Mouse (Mus musculus): ENCODE data around the gene St6galnac5. TPM values are rescaled to one million over a fixed set of nuclear protein-coding genes. Genes with fewer than 3 reads are reported as not detected.

St6galnac5 gene
- total RNA-seq, 2 experiments from 2014 or later = 0.83 TPM; not detected in 1

- no peak for ATAC-seq (replicated peaks; ENCODE audit: low FRiP score, poor library complexity, severe bottlenecking)
These were observed 106.2 kb downstream of the St6galnac5 start for GRCm38 (mm10) chr3:152875723-152876290.

DNA sequence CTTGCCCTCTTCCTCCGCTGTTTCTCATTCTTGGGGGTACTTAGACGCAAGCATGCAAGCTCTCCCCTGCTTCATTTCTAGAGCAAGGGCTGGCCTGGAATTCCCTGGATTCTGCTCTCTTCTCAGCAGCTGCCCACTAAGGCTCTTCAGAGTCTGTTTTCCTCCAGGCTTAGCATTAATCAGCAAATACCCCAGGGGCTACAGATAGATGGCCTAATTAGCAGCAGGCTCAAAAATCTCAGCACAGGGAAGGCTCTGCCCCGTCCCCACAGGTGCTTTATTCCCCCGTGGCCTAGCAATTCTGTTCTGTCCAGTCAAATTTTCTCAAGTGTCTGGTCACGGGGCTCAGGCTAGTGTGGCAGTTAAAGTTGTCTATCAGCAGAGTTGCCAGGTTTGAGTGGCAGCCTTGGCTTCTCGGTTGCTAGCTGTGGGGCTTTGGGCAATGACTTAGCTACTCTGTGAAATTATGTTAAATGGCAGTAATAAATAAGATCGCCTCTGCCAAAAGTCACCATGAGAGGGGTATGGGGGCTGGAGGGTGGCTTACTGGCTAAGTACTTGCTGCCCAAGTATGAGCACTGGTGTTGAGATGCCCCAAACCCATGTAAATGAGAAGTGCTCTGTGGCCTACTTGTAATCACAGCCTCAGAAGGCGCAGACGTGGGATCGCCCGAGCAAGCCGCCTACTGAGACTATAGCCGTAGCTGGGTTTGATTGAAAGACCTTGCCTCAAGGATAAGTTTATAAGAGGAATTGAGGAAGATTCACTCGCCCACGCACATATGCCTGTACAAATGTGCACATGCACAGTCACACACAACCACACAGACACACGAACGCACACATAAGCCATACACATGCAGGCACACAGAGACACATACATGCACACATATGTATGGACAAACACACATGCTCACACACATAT, 107.4 kb downstream of the St6galnac5 start:
- ATAC-seq (replicated peaks; ENCODE audit: low FRiP score, poor library complexity, severe bottlenecking) = no peak

DNA sequence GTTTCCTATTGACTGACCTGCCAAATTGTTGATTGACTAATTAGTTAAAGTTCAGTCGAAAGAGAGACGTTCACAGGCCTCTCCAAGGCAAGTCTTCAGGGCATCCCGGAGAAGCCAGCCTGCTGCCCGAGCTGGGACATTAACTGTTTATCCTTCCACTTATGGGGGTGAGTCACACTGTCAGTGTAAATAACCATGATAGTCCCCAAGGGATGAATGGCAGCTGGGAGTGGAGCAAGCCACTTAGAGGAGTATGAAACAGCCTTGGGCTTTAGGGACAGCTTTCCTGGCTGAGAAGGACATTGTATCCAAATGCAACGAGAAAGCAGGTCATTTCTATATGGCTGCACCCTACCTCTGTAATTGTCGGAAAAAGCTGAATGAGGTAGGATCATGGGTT, 109.5 kb downstream of the St6galnac5 start:
- no peak for ATAC-seq (replicated peaks; ENCODE audit: low FRiP score, poor library complexity, severe bottlenecking)

DNA sequence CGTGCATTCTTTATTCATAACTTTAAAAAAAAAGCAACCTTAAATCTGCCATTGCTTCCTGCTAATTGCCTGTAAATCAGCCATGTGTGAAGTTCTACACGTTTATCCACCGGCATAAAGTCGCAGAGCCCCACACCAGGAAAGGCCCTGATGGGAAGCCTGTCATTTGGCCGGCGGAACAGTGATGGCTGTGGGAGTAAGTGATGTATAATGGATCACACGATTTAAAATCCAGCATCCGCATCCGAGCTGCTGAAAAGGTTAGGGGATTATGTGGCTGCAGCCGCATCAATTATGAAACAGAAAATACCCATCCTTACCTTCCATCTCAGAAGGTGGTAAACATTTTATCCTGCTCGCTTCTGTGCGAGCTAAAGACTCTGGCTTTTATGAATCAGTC, 110.0 kb downstream of the St6galnac5 start:
- no peak for ATAC-seq (replicated peaks; ENCODE audit: low FRiP score, poor library complexity, severe bottlenecking)

GRCm38 (mm10) chr3:152867654-152868525, 114.2 kb downstream of the St6galnac5 start:
- ATAC-seq (replicated peaks; ENCODE audit: low FRiP score, poor library complexity, severe bottlenecking) = no peak

DNA sequence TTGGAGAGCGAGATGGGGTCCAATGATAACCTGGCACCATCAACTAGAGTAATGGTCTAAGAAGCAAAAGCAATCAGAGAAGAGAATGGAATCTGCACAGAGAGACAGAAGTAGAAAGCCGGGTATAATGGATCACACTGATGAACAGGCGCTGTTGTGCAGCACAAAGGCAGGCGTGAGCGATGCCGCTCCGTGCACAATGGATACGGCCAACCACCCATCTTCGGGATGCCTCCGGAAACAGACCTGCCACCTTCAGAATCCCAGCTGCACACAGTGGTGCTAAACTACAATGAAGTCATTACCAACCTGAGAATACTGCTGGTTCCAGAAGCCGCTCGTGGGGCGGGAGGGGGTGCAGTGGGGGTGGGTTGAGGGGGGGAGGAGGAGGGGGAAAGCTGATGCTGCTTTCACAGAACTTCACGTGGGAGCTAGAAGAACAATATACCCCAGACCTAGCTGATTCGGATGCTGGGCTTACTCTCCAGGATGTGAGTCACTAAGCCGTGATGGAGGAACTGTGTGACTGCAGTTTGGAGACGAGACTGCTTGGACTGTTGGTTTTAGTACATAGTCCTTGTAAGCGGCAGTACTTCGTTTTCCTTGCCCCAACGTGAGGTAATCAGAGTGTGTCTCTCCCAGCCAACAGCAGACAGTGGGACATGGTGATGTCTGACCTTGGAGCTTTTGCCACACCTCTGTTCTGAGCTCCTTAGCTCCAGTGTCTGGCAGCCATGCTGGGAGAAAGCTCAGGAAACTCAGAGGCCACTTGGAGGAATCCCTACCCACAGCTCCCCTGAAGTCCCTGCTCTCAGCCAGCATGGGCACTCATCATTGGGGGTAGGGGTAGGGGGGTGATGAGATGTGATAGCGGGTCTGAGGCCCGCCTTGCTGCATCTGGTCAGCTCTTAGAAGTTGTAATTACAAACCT, 115.7 kb downstream of the St6galnac5 start:
- ATAC-seq (replicated peaks; ENCODE audit: low FRiP score, poor library complexity, severe bottlenecking) = no peak

GRCm38 (mm10) chr3:152861978-152862377, 120.1 kb downstream of the St6galnac5 start:
- no peak for ATAC-seq (replicated peaks; ENCODE audit: low FRiP score, poor library complexity, severe bottlenecking)

DNA sequence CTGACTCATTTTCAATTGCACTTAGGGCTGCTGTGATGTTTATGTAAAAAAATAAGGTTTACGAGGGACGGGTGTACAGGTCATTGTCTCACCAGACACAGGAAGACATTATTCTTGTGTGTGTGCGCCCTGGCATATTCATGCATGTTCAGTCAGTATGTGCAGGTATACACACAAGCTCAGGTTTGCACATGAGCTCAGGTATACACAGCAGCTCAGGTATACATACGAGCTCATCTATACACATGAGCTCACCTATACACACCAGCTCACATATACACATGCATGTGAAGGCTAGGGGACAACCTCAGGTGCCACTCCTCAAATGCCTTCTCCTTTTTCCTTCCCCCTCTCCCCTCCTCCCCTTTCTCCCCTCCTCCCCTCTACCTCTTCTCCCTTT, 120.6 kb downstream of the St6galnac5 start:
- ATAC-seq (replicated peaks; ENCODE audit: low FRiP score, poor library complexity, severe bottlenecking) = no peak

DNA sequence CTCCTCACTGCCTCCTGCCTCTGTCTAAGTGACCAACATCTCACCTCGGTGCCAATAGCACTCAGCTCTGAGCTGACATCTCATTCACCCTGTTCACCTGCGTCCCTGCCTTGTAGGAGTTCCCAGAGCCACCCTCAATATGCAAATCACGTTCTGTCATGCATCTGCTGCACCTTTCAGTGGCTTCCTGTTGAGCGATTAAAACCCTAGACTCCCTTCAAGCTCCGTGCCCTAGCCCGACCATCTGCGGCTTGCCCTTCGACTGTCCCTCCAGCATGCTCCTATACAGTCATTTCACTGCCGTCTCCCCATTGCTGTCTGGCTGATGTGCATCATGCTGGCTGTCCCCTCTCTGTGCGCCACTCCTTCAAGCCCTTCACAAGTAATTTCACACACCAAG, 126.0 kb downstream of the St6galnac5 start:
- no peak for ATAC-seq (replicated peaks; ENCODE audit: low FRiP score, poor library complexity, severe bottlenecking)

- ATAC-seq (replicated peaks; ENCODE audit: low FRiP score, poor library complexity, severe bottlenecking) = no peak
These were observed 126.9 kb downstream of the St6galnac5 start for GRCm38 (mm10) chr3:152855006-152855614.

DNA sequence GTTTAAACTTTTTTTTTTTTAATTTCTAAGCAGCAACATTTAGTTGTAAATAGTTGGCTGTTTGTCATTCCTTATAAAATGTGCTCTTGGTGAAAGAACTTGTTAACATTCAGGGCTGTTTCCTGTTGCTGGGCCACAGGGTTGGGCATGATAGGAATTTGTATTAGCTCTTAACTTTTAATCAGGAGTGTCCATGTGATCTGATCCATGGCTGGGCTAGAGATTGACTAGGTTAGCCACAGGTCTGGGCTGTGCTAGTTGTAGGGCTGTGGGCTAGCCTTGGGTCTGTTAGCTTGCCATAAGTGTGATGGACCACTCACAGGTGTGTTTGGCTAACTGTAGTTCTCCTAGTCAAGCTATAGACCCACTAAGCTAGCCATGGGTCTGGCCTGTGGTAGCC, 138.1 kb downstream of the St6galnac5 start:
- no peak for ATAC-seq (replicated peaks; ENCODE audit: low FRiP score, poor library complexity, severe bottlenecking)

DNA sequence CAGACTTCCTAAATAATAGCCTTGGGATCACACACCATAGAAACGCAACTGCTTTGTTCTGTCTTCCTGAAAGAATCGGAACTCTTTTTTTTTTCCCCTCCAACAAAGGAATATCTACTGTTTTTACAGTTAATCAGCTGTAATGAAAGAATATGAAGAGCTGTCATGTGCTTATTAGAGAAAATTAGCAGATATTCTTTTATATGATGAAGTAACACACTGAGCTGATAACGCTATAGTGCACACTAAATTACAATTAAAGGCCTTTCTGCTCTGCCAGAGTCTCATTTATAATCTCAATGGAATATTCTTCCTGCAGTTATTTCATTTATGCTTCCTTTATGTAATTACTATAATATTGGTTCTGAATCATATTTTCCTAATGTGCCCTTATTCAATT, 139.4 kb downstream of the St6galnac5 start:
- no peak for ATAC-seq (replicated peaks; ENCODE audit: low FRiP score, poor library complexity, severe bottlenecking)

- ATAC-seq (replicated peaks; ENCODE audit: low FRiP score, poor library complexity, severe bottlenecking) = no peak
These were observed 140.8 kb downstream of the St6galnac5 start for GRCm38 (mm10) chr3:152841264-152841663.

GRCm38 (mm10) chr3:152837938-152838337, 144.1 kb downstream of the St6galnac5 start:
- no peak for ATAC-seq (replicated peaks; ENCODE audit: low FRiP score, poor library complexity, severe bottlenecking)

GRCm38 (mm10) chr3:152837407-152837806, 144.6 kb downstream of the St6galnac5 start:
- ATAC-seq (replicated peaks; ENCODE audit: low FRiP score, poor library complexity, severe bottlenecking) = no peak

DNA sequence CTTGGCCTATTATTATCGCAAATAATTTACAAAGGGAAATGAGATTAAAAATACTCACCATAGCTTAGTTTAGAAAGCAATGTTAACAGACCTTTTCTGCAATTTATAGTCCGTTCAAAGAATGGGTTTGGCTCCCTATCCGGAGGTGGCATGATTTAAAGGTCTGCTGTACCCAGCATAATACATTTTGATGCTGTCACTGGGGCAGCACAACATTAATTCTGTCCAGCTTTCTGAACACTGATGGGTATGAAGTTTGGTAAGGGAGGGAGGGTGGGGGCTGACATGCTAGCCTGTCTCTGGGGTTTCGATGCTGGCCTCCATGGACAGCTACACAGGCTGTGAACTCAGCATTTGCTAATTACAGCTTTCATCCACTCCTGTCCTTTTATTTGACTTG, 149.6 kb downstream of the St6galnac5 start:
- no peak for ATAC-seq (replicated peaks; ENCODE audit: low FRiP score, poor library complexity, severe bottlenecking)

- ATAC-seq (replicated peaks; ENCODE audit: low FRiP score, poor library complexity, severe bottlenecking) = no peak
These were observed 150.1 kb downstream of the St6galnac5 start for GRCm38 (mm10) chr3:152831974-152832373.

DNA sequence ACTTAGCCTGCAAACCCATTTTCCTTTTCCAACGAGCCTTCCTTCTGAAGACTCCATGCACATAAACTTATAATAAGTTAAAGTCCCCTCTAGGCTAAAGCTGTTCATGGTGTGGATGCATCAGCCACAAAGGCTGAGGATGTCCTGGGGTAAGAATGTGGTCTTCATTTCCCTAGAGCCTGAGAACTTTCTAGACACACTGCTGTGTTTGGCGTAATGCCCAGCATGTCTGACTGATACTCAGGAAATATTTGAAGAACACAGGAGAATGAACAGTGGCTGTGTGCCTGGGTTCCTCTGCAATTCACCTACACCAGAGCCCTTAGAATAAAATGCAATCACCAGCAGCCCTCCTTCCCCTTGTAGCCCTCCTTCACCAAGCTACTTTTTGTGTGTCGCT, 150.7 kb downstream of the St6galnac5 start:
- no peak for ATAC-seq (replicated peaks; ENCODE audit: low FRiP score, poor library complexity, severe bottlenecking)

GRCm38 (mm10) chr3:152821202-152821601, 160.8 kb downstream of the St6galnac5 start:
- ATAC-seq (replicated peaks; ENCODE audit: low FRiP score, poor library complexity, severe bottlenecking) = no peak

All from erythroid progenitor cell, adult 5-6 weeks (primary cell).